Mouse (Mus musculus) urinary bladder, postnatal 25 days (tissue): ENCODE results near the gene Gm6205.
"Not testable (repeated sequence)": the region's sequence is repeated elsewhere in the genome, so short reads cannot be mapped to it uniquely, and the experiment has no call there.

Source experiments
- DNase-seq: peaks from one replicate; pipeline ENCODE4 v3.0.0; 2022; ENCODE audit warnings: low spot score

Gm6205 gene

GRCm38 (mm10) chr5:94648082-94648481 is at the start of gene Gm6205:
Gene Gm6205 (plus strand): TSS chr5:94648382.
- not testable (repeated sequence) for DNase-seq

DNA sequence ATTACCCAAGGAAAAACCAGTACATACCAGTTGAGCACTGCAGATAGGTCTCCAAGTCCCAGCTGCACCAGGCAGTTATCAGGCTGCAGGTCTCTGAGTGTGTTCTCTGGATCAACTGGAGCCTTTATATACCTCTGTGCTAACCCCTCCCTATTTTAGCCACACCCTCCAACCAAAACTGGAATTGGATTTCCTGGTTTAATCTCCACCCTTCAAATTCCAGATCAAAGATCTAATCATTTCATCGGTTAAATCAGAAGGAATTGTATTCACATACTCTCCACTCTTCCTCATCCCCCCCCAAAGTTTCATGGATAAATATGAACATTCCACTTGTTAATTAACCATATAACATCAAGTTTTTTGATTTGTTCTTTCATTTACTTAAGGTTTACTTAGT is 31.9 kb upstream of the Gm6205 start, which contains the start of gene Gm3147:
Gene Gm3147 (minus strand): TSS at position 101 of the 400 bp plus-strand sequence.
- DNase-seq, result not testable (repeated sequence)

DNA sequence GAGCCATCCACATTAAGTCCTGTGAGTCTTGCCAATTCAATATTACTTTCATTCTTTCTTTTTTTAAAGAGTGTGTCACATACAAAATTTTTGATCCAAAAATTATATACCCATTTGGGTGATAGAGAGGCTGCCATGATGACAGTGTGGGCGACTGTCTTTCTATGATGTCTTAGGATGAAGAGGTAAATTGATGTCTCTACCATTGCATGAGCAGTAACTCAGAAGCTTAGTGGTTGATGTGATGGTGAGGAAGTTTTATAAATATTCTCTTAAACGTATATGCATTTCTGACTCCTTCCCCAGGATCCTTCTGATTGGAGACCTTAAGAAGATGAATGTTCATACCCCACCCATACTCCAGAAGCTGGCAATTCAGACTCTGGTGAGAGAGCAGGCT is 24.5 kb upstream of the Gm6205 start, which contains the start of gene Gm6509:
Gene Gm6509 (plus strand): TSS at position 301 of the 400 bp plus-strand sequence.
- not testable (repeated sequence) for DNase-seq
